Mouse (Mus musculus) CH12.LX (cell line): ENCODE results near the gene Gpx3. TPM values are rescaled to one million over a fixed set of nuclear protein-coding genes. Genes with fewer than 3 reads are reported as not detected.

Experiments used
- DNase-seq: peaks from one replicate; pipeline ENCODE4 v3.0.0-alpha.2; 2013; ENCODE audit errors: extremely low read depth
- H3K27ac ChIP-seq: 2 replicates; pipeline ENCODE4 v1.5.1; 2012; ENCODE audit warnings: low read depth, mild to moderate bottlenecking, control low read depth, moderate library complexity; ENCODE audit not compliant: insufficient read depth
- H3K27me3 ChIP-seq: replicated peaks from 2 replicates; pipeline ENCODE3; 2012; ENCODE audit warnings: inconsistent platforms
- H3K36me3 ChIP-seq, 2 experiments: replicated peaks in 1 of 2; 2 replicates each; pipeline versions ENCODE3 to v1.6.1; 2012; ENCODE audit warnings: inconsistent platforms in 1 of 2, low read length in 1 of 2, mild to moderate bottlenecking in 1 of 2, mixed read lengths in 1 of 2, moderate library complexity in 1 of 2; ENCODE audit not compliant: control insufficient read depth in 1 of 2, insufficient read depth in 1 of 2
- H3K4me1 ChIP-seq, 2 experiments: 2 replicates each; pipeline ENCODE4 v1.6.1; 2012; ENCODE audit warnings: inconsistent platforms in 1 of 2, moderate library complexity in 1 of 2; ENCODE audit not compliant: insufficient read depth in 2 of 2, control insufficient read depth in 1 of 2
- H3K4me2 ChIP-seq: 2 replicates; pipeline ENCODE4 v1.6.1; 2012; ENCODE audit warnings: low read depth, mild to moderate bottlenecking, control low read depth; ENCODE audit not compliant: poor library complexity, insufficient read depth, severe bottlenecking
- H3K4me3 ChIP-seq, 3 experiments: fragments of 150-350 bp in 1 of 3; sonication (generic) in 1 of 3; replicated peaks in 1 of 3; 2 replicates each; pipeline versions ENCODE3 to v1.5.1; 2011 to 2012; ENCODE audit warnings: low read depth in 2 of 3, low read length in 2 of 3, mild to moderate bottlenecking in 2 of 3, moderate library complexity in 2 of 3, control low read depth in 1 of 3, improper control_type of control experiment in 1 of 3, inconsistent platforms in 1 of 3, mixed read lengths in 1 of 3; ENCODE audit not compliant: poor library complexity in 1 of 3
- H3K79me2 ChIP-seq: replicated peaks from 2 replicates; pipeline ENCODE4 v1.6.1; 2012; ENCODE audit warnings: mild to moderate bottlenecking, moderate library complexity; ENCODE audit not compliant: control insufficient read depth, poor library complexity, insufficient read depth, severe bottlenecking; ENCODE audit errors: extremely low read depth
- H3K9ac ChIP-seq: 2 replicates; pipeline ENCODE4 v1.6.1; 2012; ENCODE audit warnings: low read depth, mild to moderate bottlenecking, control low read depth, moderate library complexity; ENCODE audit not compliant: insufficient read depth
- H3K9me3 ChIP-seq: replicated peaks from 2 replicates; pipeline ENCODE3; 2012; ENCODE audit warnings: low read length, inconsistent platforms, mixed read lengths
- BHLHE40 ChIP-seq: IDR thresholded peaks from 2 replicates; pipeline ENCODE4 v1.6.1; 2011; ENCODE audit warnings: mild to moderate bottlenecking, low read depth, low read length, improper control_type of control experiment
- CHD1 ChIP-seq: IDR thresholded peaks from 2 replicates; pipeline ENCODE4 v1.6.1; 2012; ENCODE audit warnings: low read depth, low read length, improper control_type of control experiment, inconsistent platforms
- CHD2 ChIP-seq: IDR thresholded peaks from 2 replicates; pipeline ENCODE4 v1.6.1; 2011; ENCODE audit warnings: low read length, improper control_type of control experiment
- CTCF ChIP-seq, 2 experiments: IDR thresholded peaks in 1 of 2; conservative IDR thresholded peaks in 1 of 2; 2 replicates each; pipeline ENCODE4 v1.5.1; 2011 to 2012; ENCODE audit warnings: low read depth in 2 of 2, low read length in 2 of 2, improper control_type of control experiment in 1 of 2, inconsistent platforms in 1 of 2, mild to moderate bottlenecking in 1 of 2, moderate library complexity in 1 of 2
- E2F4 ChIP-seq: IDR thresholded peaks from 2 replicates; pipeline ENCODE4 v1.6.1; 2011; ENCODE audit warnings: low read depth, low read length, improper control_type of control experiment; ENCODE audit not compliant: insufficient replicate concordance
- ELF1 ChIP-seq: IDR thresholded peaks from 2 replicates; pipeline ENCODE4 v1.6.1; 2014; ENCODE audit warnings: low read depth, mild to moderate bottlenecking, inconsistent platforms, low read length, improper control_type of control experiment
- EP300 ChIP-seq: IDR thresholded peaks from 2 replicates; pipeline ENCODE4 v1.6.1; 2011; ENCODE audit warnings: low read length, improper control_type of control experiment
- ETS1 ChIP-seq: conservative IDR thresholded peaks from 2 replicates; pipeline ENCODE4 v1.6.1; 2012; ENCODE audit warnings: low read depth, mild to moderate bottlenecking, inconsistent platforms, low read length, improper control_type of control experiment, moderate library complexity
- GABPA ChIP-seq: IDR thresholded peaks from 2 replicates; pipeline ENCODE4 v1.6.1; 2012; ENCODE audit warnings: low read depth, low read length, improper control_type of control experiment, inconsistent platforms; ENCODE audit not compliant: insufficient replicate concordance
- HCFC1 ChIP-seq: IDR thresholded peaks from 2 replicates; pipeline ENCODE4 v1.6.1; 2012; ENCODE audit warnings: low read depth, mild to moderate bottlenecking, inconsistent platforms, low read length, improper control_type of control experiment
- IRF4 ChIP-seq: IDR thresholded peaks from 2 replicates; pipeline ENCODE4 v1.6.1; 2014; ENCODE audit warnings: low read depth, mild to moderate bottlenecking, inconsistent platforms, low read length, improper control_type of control experiment
- JUN ChIP-seq: IDR thresholded peaks from 2 replicates; pipeline ENCODE4 v1.6.1; 2011; ENCODE audit warnings: low read depth, mild to moderate bottlenecking, low read length, improper control_type of control experiment, moderate library complexity; ENCODE audit not compliant: insufficient read depth
- JUND ChIP-seq: conservative IDR thresholded peaks from 2 replicates; pipeline ENCODE4 v1.6.1; 2011; ENCODE audit warnings: low read depth, low read length, improper control_type of control experiment
- KAT2A ChIP-seq: IDR thresholded peaks from 2 replicates; pipeline ENCODE4 v1.6.1; 2012; ENCODE audit warnings: low read length, improper control_type of control experiment, inconsistent platforms; ENCODE audit not compliant: insufficient replicate concordance
- MAFK ChIP-seq: IDR thresholded peaks from 2 replicates; pipeline ENCODE4 v1.6.1; 2011; ENCODE audit warnings: low read length, improper control_type of control experiment; ENCODE audit not compliant: insufficient replicate concordance
- MAX ChIP-seq: IDR thresholded peaks from 2 replicates; pipeline ENCODE4 v1.6.1; 2011; ENCODE audit warnings: low read length, improper control_type of control experiment
- MAZ ChIP-seq: IDR thresholded peaks from 2 replicates; pipeline ENCODE4 v1.6.1; 2012; ENCODE audit warnings: low read depth, mild to moderate bottlenecking, inconsistent platforms, low read length, improper control_type of control experiment, moderate library complexity
- MEF2A ChIP-seq: IDR thresholded peaks from 2 replicates; pipeline ENCODE4 v1.6.1; 2014; ENCODE audit warnings: low read depth, mild to moderate bottlenecking, inconsistent platforms, low read length, improper control_type of control experiment, borderline replicate concordance
- MXI1 ChIP-seq: IDR thresholded peaks from 2 replicates; pipeline ENCODE4 v1.6.1; 2011; ENCODE audit warnings: mild to moderate bottlenecking, low read depth, low read length, improper control_type of control experiment
- MYC ChIP-seq: IDR thresholded peaks from 2 replicates; pipeline ENCODE4 v1.6.1; 2011; ENCODE audit warnings: low read depth, mild to moderate bottlenecking, improper control_type of control experiment, low read length
- NELFE ChIP-seq: IDR thresholded peaks from 2 replicates; pipeline ENCODE4 v1.6.1; 2011; ENCODE audit warnings: low read depth, low read length, improper control_type of control experiment
- NRF1 ChIP-seq: IDR thresholded peaks from 2 replicates; pipeline ENCODE4 v1.6.1; 2014; ENCODE audit warnings: low read depth, mild to moderate bottlenecking, inconsistent platforms, low read length, improper control_type of control experiment, moderate library complexity
- PAX5 ChIP-seq: IDR thresholded peaks from 2 replicates; pipeline ENCODE4 v1.6.1; 2012; ENCODE audit warnings: low read length, inconsistent platforms, mixed read lengths
- POLR2A ChIP-seq: IDR thresholded peaks from 2 replicates; pipeline ENCODE4 v1.6.1; 2011; ENCODE audit warnings: low read depth, mild to moderate bottlenecking, improper control_type of control experiment, low read length
- POLR2AphosphoS2 ChIP-seq: IDR thresholded peaks from 2 replicates; pipeline ENCODE4 v1.6.1; 2011; ENCODE audit warnings: low read depth, low read length, improper control_type of control experiment
- RAD21 ChIP-seq: IDR thresholded peaks from 2 replicates; pipeline ENCODE4 v1.6.1; 2011; ENCODE audit warnings: low read depth, mild to moderate bottlenecking, low read length, improper control_type of control experiment, moderate library complexity
- RCOR1 ChIP-seq: conservative IDR thresholded peaks from 2 replicates; pipeline ENCODE4 v1.6.1; 2012; ENCODE audit warnings: low read depth, mild to moderate bottlenecking, inconsistent platforms, low read length, improper control_type of control experiment
- SIN3A ChIP-seq: IDR thresholded peaks from 2 replicates; pipeline ENCODE4 v1.6.1; 2012; ENCODE audit warnings: low read length, improper control_type of control experiment, inconsistent platforms
- SMC3 ChIP-seq: IDR thresholded peaks from 2 replicates; pipeline ENCODE4 v1.6.1; 2011; ENCODE audit warnings: low read depth, low read length, improper control_type of control experiment
- TBP ChIP-seq: conservative IDR thresholded peaks from 2 replicates; pipeline ENCODE4 v1.6.1; 2011; ENCODE audit warnings: low read depth, low read length, improper control_type of control experiment
- TCF12 ChIP-seq: IDR thresholded peaks from 2 replicates; pipeline ENCODE4 v1.6.1; 2014; ENCODE audit warnings: low read depth, mild to moderate bottlenecking, inconsistent platforms, low read length, improper control_type of control experiment
- UBTF ChIP-seq: IDR thresholded peaks from 2 replicates; pipeline ENCODE4 v1.6.1; 2012; ENCODE audit warnings: low read depth, mild to moderate bottlenecking, inconsistent platforms, low read length, improper control_type of control experiment, moderate library complexity
- USF1 ChIP-seq: IDR thresholded peaks from 2 replicates; pipeline ENCODE4 v1.6.1; 2014; ENCODE audit warnings: low read depth, mild to moderate bottlenecking, inconsistent platforms, low read length, improper control_type of control experiment
- USF2 ChIP-seq: conservative IDR thresholded peaks from 2 replicates; pipeline ENCODE4 v1.6.1; 2011; ENCODE audit warnings: low read depth, low read length, improper control_type of control experiment
- ZC3H11A ChIP-seq: IDR thresholded peaks from 2 replicates; pipeline ENCODE4 v1.6.1; 2012; ENCODE audit warnings: low read depth, mild to moderate bottlenecking, inconsistent platforms, low read length, improper control_type of control experiment
- ZKSCAN1 ChIP-seq: IDR thresholded peaks from 2 replicates; pipeline ENCODE4 v1.6.1; 2012; ENCODE audit warnings: low read depth, inconsistent platforms, low read length, improper control_type of control experiment, borderline replicate concordance
- ZMIZ1 ChIP-seq: IDR thresholded peaks from 2 replicates; pipeline ENCODE4 v1.6.1; 2012; ENCODE audit warnings: low read depth, mild to moderate bottlenecking, inconsistent platforms, low read length, improper control_type of control experiment
- ZNF384 ChIP-seq: IDR thresholded peaks from 2 replicates; pipeline ENCODE4 v1.6.1; 2012; ENCODE audit warnings: low read depth, low read length, improper control_type of control experiment, inconsistent platforms
- dilution Hi-C: fragments of 300-500 bp; cut with MboI; formaldehyde crosslinking; loops from 2 replicates; pipeline ENCODE4 v1.14.3; 2020; ENCODE audit warnings: low sequenced_read_pairs; ENCODE audit not compliant: extremely low pct_unique_long_range_greater_than_20kb, extremely low pct_ligation_motif_present
- in situ Hi-C: fragments of 300-500 bp; cut with MboI; formaldehyde crosslinking; loops from 3 replicates; pipeline ENCODE4 v1.14.3; 2019; ENCODE audit warnings: low sequenced_read_pairs, low pct_ligation_motif_present, low pct_unique_long_range_greater_than_20kb, mixed read lengths
- polyA plus RNA-seq: library from polyadenylated mRNA; unstranded; fragments of >175 nt; gene quantifications from 2 replicates; pipeline ENCODE4 v1.2.1, GENCODE M21; 2012; ENCODE audit warnings: low read depth; ENCODE audit not compliant: insufficient read length
- total RNA-seq, 2 experiments: library from RNA; depleted of rRNA; stranded (reverse); fragments of 300-350 nt in 1 of 2; fragments of >200 nt in 1 of 2; gene quantifications; 2 replicates each; pipeline ENCODE4 v1.2.3; 2012 to 2014

Gene Gpx3
- total and polyA plus RNA-seq, 3 experiments: 0.63 TPM; not detected in 2

DNA sequence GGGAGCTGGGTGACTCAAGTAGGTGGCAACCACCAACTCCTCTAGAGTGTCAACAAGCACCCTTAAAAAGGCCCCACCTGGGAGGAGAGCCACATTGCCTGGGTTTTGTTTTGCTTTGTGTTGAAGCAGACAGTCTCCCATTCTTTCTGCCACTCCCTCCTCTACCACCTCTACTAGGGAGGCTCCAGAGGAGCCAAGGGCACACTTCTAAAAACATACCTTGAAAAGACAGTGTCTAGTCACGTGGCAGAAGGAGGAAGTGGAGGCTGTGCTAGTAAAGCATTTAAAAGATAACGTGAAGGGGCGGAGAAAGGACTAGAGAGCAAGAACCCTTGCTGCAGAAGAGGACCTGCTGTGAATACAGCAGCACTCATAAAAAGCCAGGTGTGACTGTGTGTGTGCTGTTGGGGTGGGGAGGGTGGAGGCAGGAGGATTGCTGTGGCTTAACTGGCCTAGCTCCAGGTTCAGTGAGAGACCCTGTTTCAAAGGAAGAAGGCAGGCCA, 56.4 kb downstream of the Gpx3 start:
- dilution Hi-C loops: no loop called here
- DNase-seq: no peak
- peak overlapping the region; percentile 58 for H3K9ac ChIP-seq
- H3K79me2 ChIP-seq: peaks cover 75% of the 10 kb centered on the region
- no peak for TF ChIP-seq E2F4
- no peak for TF ChIP-seq NELFE
- peak; percentile 92 for TF ChIP-seq MAX
- no peak for TF ChIP-seq RCOR1
- no peak for TF ChIP-seq TCF12
- no peak for TF ChIP-seq JUN
- no peak for TF ChIP-seq ETS1
- TF ChIP-seq ZC3H11A: no peak
- TF ChIP-seq MAZ: no peak
- TF ChIP-seq MYC: no peak; the same call in 1 of the 2 replicates
- TF ChIP-seq CHD2: no peak
- TF ChIP-seq JUND: no peak
- TF ChIP-seq TBP: no peak
- TF ChIP-seq UBTF: no peak
- TF ChIP-seq MEF2A: no peak
- TF ChIP-seq ZKSCAN1: no peak
- TF ChIP-seq USF2: peak; percentile 81
- no peak for TF ChIP-seq SMC3
- no peak for TF ChIP-seq POLR2AphosphoS2
- no peak for TF ChIP-seq HCFC1
- no peak for TF ChIP-seq GABPA
- peak; percentile 6; the same call in 1 of the 2 replicates for TF ChIP-seq EP300
- no peak; the same call in 1 of the 2 replicates for TF ChIP-seq CHD1
- peak; percentile 80 for TF ChIP-seq MXI1
- TF ChIP-seq SIN3A: peak; percentile 53; the same call in 1 of the 2 replicates
- TF ChIP-seq CTCF (conservative IDR thresholded peaks at IDR 0.05 in 1 of 2, IDR thresholded peaks at IDR 0.05 in 1 of 2; ENCODE audit: low read depth in 2 of 2, low read length in 2 of 2): no peak
- no peak for TF ChIP-seq RAD21
- peak; percentile 33; the same call in 1 of the 2 replicates for TF ChIP-seq POLR2A
- no peak for TF ChIP-seq NRF1
- no peak for TF ChIP-seq KAT2A
- TF ChIP-seq PAX5: no peak
- TF ChIP-seq MAFK: no peak
- TF ChIP-seq USF1: peak; percentile 84
- peak; percentile 92 for TF ChIP-seq BHLHE40
- no peak for TF ChIP-seq ZMIZ1
- 0 out of 2 replicates have a peak, but pooled peaks have one; percentile 19 for TF ChIP-seq IRF4
- no peak for TF ChIP-seq ZNF384
- TF ChIP-seq ELF1: peak; percentile 83
- H3K36me3 ChIP-seq: peaks cover 3 to 25% of the 10 kb centered on the region in 2 experiments
- H3K4me2 ChIP-seq: peak overlapping the region; percentile 96
- peaks cover 30 to 74% of the 10 kb centered on the region in 2 experiments for H3K4me1 ChIP-seq
- H3K27me3 ChIP-seq: no peaks in the 10 kb centered on the region
- H3K4me3 ChIP-seq: peak overlapping the region; percentile 42 to 48 (median 46)
- in situ Hi-C loops: no loop called here
- H3K9me3 ChIP-seq: peaks cover 2% of the 10 kb centered on the region
- peak overlapping the region; percentile 92 for H3K27ac ChIP-seq
